In the genomic region with DNA sequence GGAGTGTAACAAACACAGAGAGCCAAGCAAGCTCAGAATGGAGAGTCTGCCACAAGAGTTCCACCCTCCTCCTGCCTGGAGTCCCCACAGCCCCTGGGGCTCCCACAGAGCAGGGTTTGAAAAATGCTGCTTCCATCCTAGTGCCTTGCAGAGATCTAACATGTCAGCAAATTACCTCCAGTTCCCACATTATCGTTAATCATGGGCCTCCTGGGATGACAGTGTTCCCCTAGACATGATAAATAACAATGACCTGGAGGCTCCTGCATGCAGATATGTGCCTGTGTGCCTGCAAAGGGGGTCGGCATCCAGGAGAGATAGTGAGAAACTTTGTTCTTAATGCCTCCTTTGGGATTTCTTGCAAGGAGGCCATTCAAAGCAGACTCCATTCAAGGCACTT, we compare ENCODE assay signal across 21 mouse cellular contexts.
DNase-seq lines count a peak whose midpoint lies in the region; ATAC-seq lines count a peak whose summit lies in the region.
"Had no signal": no experiment of that assay in that cellular context is flagged by ENCODE, and none has a peak within 500 bp of the region (broad histone marks: within the 10 kb centered on the region; RNA-seq: fewer than 3 reads in every experiment).

No protein-coding gene starts in this region.

- no peaks in the 10 kb centered on the region for H3K9me3 ChIP-seq in midbrain, embryonic 15.5 days
- H3K9me3 ChIP-seq in forebrain, embryonic 10.5 days = no peaks in the 10 kb centered on the region
- H3K9me3 ChIP-seq: forebrain, embryonic 13.5 days; heart, embryonic 12.5 days; limb, embryonic 10.5 days; lung, embryonic 15.5 days had no signal

- WGBS in midbrain, embryonic 15.5 days = 23% methylated on average over 2 of the region's 2 CpGs
- 57% methylated on average over 2 of the region's 2 CpGs for WGBS in forebrain, embryonic 10.5 days

- H3K9ac ChIP-seq in midbrain, embryonic 15.5 days = no peak overlapping the region
- H3K9ac ChIP-seq: forebrain, embryonic 13.5 days; heart, embryonic 12.5 days; lung, embryonic 15.5 days had no signal

- intact Hi-C loops in heart, postnatal 25 days (cut with DNase I) = no loop called here
- intact Hi-C loops in left cerebral cortex, postnatal 4 days (cut with DNase I) = no loop called here

- ATAC-seq in midbrain, embryonic 15.5 days (replicated peaks) = no peak
- ATAC-seq: forebrain, embryonic 13.5 days; intestine, postnatal 0 days had no signal

- no peaks in the 10 kb centered on the region for H3K27me3 ChIP-seq in midbrain, embryonic 15.5 days (replicated peaks)
- H3K27me3 ChIP-seq in forebrain, embryonic 10.5 days (ENCODE audit: poor library complexity, severe bottlenecking) = no peaks in the 10 kb centered on the region
- H3K27me3 ChIP-seq: CH12.LX; forebrain, embryonic 13.5 days; heart, embryonic 12.5 days; lung, embryonic 15.5 days had no signal

- peak; percentile 71 for DNase-seq in heart, adult 11 months
- no peak for DNase-seq in heart, postnatal 25 days (ENCODE audit: low spot score)
- DNase-seq in retina, embryonic 14.5 days (ENCODE audit: low spot score) = peak; percentile 9
- DNase-seq in retina, postnatal 1 day = no peak
- DNase-seq in left cerebral cortex, postnatal 4 days = no peak
- DNase-seq in left cerebral cortex, adult 11 months (ENCODE audit: low spot score) = no peak
- DNase-seq in forebrain, embryonic 10.5 days (ENCODE audit: extremely low spot score, low spot score) = no peak
- DNase-seq: adrenal gland, postnatal 25 days; cerebellum, adult 2 months; gastrocnemius, postnatal 25 days; heart, postnatal 4 days; thymus, postnatal 4 days had no signal

- H3K4me2 ChIP-seq in midbrain, embryonic 15.5 days = no peak overlapping the region
- H3K4me2 ChIP-seq: forebrain, embryonic 13.5 days; heart, embryonic 12.5 days; liver, embryonic 11.5 days; lung, embryonic 15.5 days had no signal

- H3K4me3 ChIP-seq in midbrain, embryonic 15.5 days = no peak overlapping the region
- no peak overlapping the region for H3K4me3 ChIP-seq in forebrain, embryonic 10.5 days
- H3K4me3 ChIP-seq: forebrain, embryonic 13.5 days; heart, embryonic 12.5 days; limb, embryonic 10.5 days; lung, embryonic 15.5 days had no signal

- peaks cover 13% of the 10 kb centered on the region for H3K4me1 ChIP-seq in midbrain, embryonic 15.5 days
- H3K4me1 ChIP-seq in forebrain, embryonic 10.5 days = peaks cover 14% of the 10 kb centered on the region
- H3K4me1 ChIP-seq: forebrain, embryonic 13.5 days; limb, embryonic 10.5 days; lung, embryonic 15.5 days had no signal

- no peaks in the 10 kb centered on the region for H3K36me3 ChIP-seq in midbrain, embryonic 15.5 days (replicated peaks)
- H3K36me3 ChIP-seq in forebrain, embryonic 10.5 days (replicated peaks) = no peaks in the 10 kb centered on the region
- H3K36me3 ChIP-seq: heart, embryonic 12.5 days; limb, embryonic 10.5 days; lung, embryonic 15.5 days had no signal

- peak overlapping the region; percentile 42; the same call in 1 of the 2 replicates for H3K27ac ChIP-seq in midbrain, embryonic 15.5 days
- no peak overlapping the region for H3K27ac ChIP-seq in forebrain, embryonic 10.5 days
- H3K27ac ChIP-seq: forebrain, embryonic 13.5 days; limb, embryonic 10.5 days; lung, embryonic 15.5 days; macrophage had no signal

Comparison
In these comparisons a context has a peak if more than half of its experiments do, and no peak if none do; other contexts are left out.
1. DNase-seq: peak in heart, adult 11 months (single experiment) and retina, embryonic 14.5 days (single experiment); none in heart, postnatal 25 days (single experiment), retina, postnatal 1 day (single experiment), left cerebral cortex, postnatal 4 days (single experiment), left cerebral cortex, adult 11 months (single experiment) and forebrain, embryonic 10.5 days (single experiment).